Mouse (Mus musculus) v-Abl transformed pro-B cells (cell line): ENCODE measurements around the gene Tns3.

Source experiments
- in situ Hi-C, 2 experiments: fragments of 400-800 bp; cut with MboI; formaldehyde crosslinking; loops; one replicate each; pipeline ENCODE4 v1.15.1; 2025; ENCODE audit not compliant: unreplicated experiment in 2 of 2

The Tns3 gene

GRCm38 (mm10) chr11:8405225-8405899, 259.0 kb downstream of the Tns3 start:
- in situ Hi-C loops = loop anchor here (5.0 to 25.0 kb wide), 2 partner anchors 732 to 1753 kb away; no protein-coding TSS in a partner anchor

GRCm38 (mm10) chr11:8401328-8401727, 263.0 kb downstream of the Tns3 start:
- in situ Hi-C loops = loop anchor here in 1 of 2 experiments (5.0 to 25.0 kb wide), 2 partner anchors 736 to 1744 kb away; partner anchors contain the start of gene Ramp3

GRCm38 (mm10) chr11:8396329-8396728, 268.0 kb downstream of the Tns3 start:
- in situ Hi-C loops = loop anchor here in 1 of 2 experiments (25.0 kb wide), 1 partner anchor 1159 kb away; no protein-coding TSS in a partner anchor

GRCm38 (mm10) chr11:8391564-8391963, 272.8 kb downstream of the Tns3 start:
- in situ Hi-C loops = loop anchor here in 1 of 2 experiments (25.0 kb wide), 1 partner anchor 1154 kb away; no protein-coding TSS in a partner anchor

- in situ Hi-C loops = loop anchor here in 1 of 2 experiments (25.0 kb wide), 1 partner anchor 1149 kb away; no protein-coding TSS in a partner anchor
These were observed 278.4 kb downstream of the Tns3 start for GRCm38 (mm10) chr11:8385891-8386405.
